Mouse (Mus musculus): ENCODE data around the gene Igdcc3. TPM values are rescaled to one million over a fixed set of nuclear protein-coding genes. Genes with fewer than 3 reads are reported as not detected.
A peak's percentile ranks its signal among the peaks of the same experiment; 100 is the strongest.

Igdcc3 gene
- total and polyA plus RNA-seq, 2 experiments from 2014 or later = 6.2 to 6.3 TPM

GRCm38 (mm10) chr9:65106821-65107220 lies 34.2 kb upstream of the Igdcc3 start:
- no peak for TF ChIP-seq CTCF (IDR thresholded peaks at IDR 0.05; ENCODE audit: low read depth)
- Histone ChIP-seq H3K4me3 (ENCODE audit: low read length) (no peak overlapping the region), H3K9ac (replicated peaks; ENCODE audit: low read length) (no peak overlapping the region), H3K27me3 (ENCODE audit: insufficient read depth, low read length) (no peaks in the 10 kb centered on the region), H3K4me1 (ENCODE audit: insufficient read depth, low read length) (0 out of 2 replicates have a peak, but pooled peaks cover 14% of the 10 kb centered on the region), H3K4me2 (ENCODE audit: low read depth, low read length) (no peak overlapping the region), H3K9me3 (ENCODE audit: low read length) (no peaks in the 10 kb centered on the region), H3K27ac (no peak overlapping the region), H3K36me3 (ENCODE audit: insufficient read depth, low read length) (no peaks in the 10 kb centered on the region)
- WGBS = 81% methylated on average over 4 of the region's 4 CpGs
- no peak for DNase-seq (ENCODE audit: low spot score)
- ATAC-seq = no peak

- H3K36me3 ChIP-seq (ENCODE audit: insufficient read depth, low read length) = no peaks in the 10 kb centered on the region
- H3K4me1 ChIP-seq (ENCODE audit: insufficient read depth, low read length) = 0 out of 2 replicates have a peak, but pooled peaks cover 14% of the 10 kb centered on the region
- no peak overlapping the region for H3K4me2 ChIP-seq (ENCODE audit: low read depth, low read length)
- no peaks in the 10 kb centered on the region for H3K9me3 ChIP-seq (ENCODE audit: low read length)
- WGBS = 75% methylated on average over 1 of the region's 1 CpGs
- TF ChIP-seq CTCF (IDR thresholded peaks at IDR 0.05; ENCODE audit: low read depth) = no peak
- DNase-seq (ENCODE audit: low spot score) (no peak), ATAC-seq (no peak)
- no peak overlapping the region for H3K9ac ChIP-seq (replicated peaks; ENCODE audit: low read length)
- no peak overlapping the region for H3K27ac ChIP-seq
- no peaks in the 10 kb centered on the region for H3K27me3 ChIP-seq (ENCODE audit: insufficient read depth, low read length)
- no peak overlapping the region for H3K4me3 ChIP-seq (ENCODE audit: low read length)
Observed at GRCm38 (mm10) chr9:65107893-65108292, 33.1 kb upstream of the Igdcc3 start.

DNA sequence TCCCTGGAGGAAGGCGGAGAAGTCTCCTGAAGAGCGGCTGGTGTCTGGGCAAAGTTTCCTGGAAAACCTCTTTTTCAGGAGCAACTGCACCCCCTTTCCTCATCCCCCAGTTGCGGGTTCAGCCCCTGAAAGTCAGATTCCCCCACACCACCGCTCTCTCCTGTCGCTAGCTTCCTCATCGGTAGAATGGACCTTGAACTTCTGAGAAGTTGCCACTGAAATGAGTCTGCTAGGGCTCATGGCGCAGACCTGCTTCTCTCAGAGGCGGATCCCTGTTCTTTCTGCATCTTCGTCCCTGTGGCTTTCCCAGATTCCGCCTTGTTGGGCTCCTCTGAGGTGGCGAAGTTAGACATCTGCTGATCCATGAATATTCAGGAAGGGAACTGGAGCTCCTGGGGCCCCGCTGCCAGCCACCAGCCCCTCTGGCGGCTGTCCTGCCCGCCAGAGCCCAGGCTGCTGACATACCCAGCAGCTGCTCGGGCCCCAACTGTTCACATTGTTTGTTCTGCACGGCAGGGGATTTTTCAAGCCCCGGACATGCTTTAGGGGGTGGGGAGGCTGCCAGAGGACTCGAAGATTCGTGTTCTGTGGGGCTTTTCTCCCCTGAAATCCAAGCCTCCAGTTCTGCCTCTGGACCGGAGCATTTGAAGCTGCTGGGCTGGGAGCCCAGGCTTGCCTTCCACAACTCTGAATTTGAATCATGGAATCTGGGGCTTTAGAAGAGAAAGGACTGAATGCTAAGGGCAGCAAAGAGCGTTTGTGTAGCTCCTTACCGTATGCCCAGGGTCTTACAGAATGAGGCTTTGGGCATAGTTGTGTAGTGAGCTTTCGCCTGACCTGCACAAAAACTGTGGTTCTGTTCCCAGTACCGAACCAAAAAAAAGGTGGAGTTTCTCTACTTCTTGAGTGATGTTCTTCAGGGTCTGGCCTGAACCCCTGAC lies 31.6 kb upstream of the Igdcc3 start:
- Histone ChIP-seq H3K36me3 (ENCODE audit: insufficient read depth, low read length) (no peaks in the 10 kb centered on the region), H3K27me3 (ENCODE audit: insufficient read depth, low read length) (no peaks in the 10 kb centered on the region), H3K9me3 (ENCODE audit: low read length) (no peaks in the 10 kb centered on the region), H3K4me3 (ENCODE audit: low read length) (no peak overlapping the region), H3K27ac (peak overlapping the region; percentile 76), H3K4me2 (ENCODE audit: low read depth, low read length) (peak overlapping the region; percentile 34), H3K4me1 (ENCODE audit: insufficient read depth, low read length) (0 out of 2 replicates have a peak, but pooled peaks cover 3% of the 10 kb centered on the region), H3K9ac (replicated peaks; ENCODE audit: low read length) (0 out of 2 replicates have a peak overlapping the region, but pooled peaks have one; percentile 14)
- 15% methylated on average over 24 of the region's 24 CpGs for WGBS
- no peak for TF ChIP-seq CTCF (IDR thresholded peaks at IDR 0.05; ENCODE audit: low read depth)
- peak; percentile 91 for ATAC-seq
- peak; percentile 84 for DNase-seq (ENCODE audit: low spot score)

- DNase-seq (ENCODE audit: low spot score) = no peak
Observed at GRCm38 (mm10) chr9:65111698-65112097, 29.3 kb upstream of the Igdcc3 start.

DNA sequence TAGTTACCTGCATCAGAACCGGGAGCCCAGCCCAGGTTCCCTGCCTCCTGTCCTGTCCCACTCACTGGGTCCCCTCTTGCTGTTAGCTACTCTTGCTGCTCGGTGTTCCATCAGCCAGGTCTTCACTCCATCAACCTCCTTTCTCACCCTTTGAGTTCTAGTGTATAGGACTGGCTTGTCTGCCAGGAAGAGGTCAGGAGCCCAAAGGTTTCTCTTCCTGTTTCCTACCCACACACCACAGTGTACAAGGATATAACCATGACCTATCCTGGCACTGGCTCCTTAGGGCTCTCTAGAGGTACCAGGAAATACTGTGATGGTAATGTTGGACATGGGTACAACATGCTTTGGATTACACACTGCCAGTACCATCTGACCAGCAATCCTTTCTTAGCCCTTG lies 27.3 kb upstream of the Igdcc3 start:
- Histone ChIP-seq H3K9ac (replicated peaks; ENCODE audit: low read length) (no peak overlapping the region), H3K4me2 (ENCODE audit: low read depth, low read length) (no peak overlapping the region), H3K27me3 (ENCODE audit: insufficient read depth, low read length) (no peaks in the 10 kb centered on the region), H3K27ac (no peak overlapping the region), H3K4me1 (ENCODE audit: insufficient read depth, low read length) (0 out of 2 replicates have a peak, but pooled peaks cover under 1% of the 10 kb centered on the region), H3K9me3 (ENCODE audit: low read length) (no peaks in the 10 kb centered on the region), H3K36me3 (ENCODE audit: insufficient read depth, low read length) (0 out of 2 replicates have a peak, but pooled peaks cover 21% of the 10 kb centered on the region), H3K4me3 (ENCODE audit: low read length) (no peak overlapping the region)
- no peak for TF ChIP-seq CTCF (IDR thresholded peaks at IDR 0.05; ENCODE audit: low read depth)
- WGBS = 90% methylated on average over 2 of the region's 2 CpGs
- DNase-seq (ENCODE audit: low spot score) (no peak), ATAC-seq (no peak)

More at GRCm38 (mm10) chr9:65111698-65112097, 29.3 kb upstream of the Igdcc3 start:
- Histone ChIP-seq H3K27me3 (ENCODE audit: insufficient read depth, low read length) (no peaks in the 10 kb centered on the region), H3K27ac (no peak overlapping the region), H3K36me3 (ENCODE audit: insufficient read depth, low read length) (0 out of 2 replicates have a peak, but pooled peaks cover 9% of the 10 kb centered on the region), H3K9me3 (ENCODE audit: low read length) (no peaks in the 10 kb centered on the region), H3K4me2 (ENCODE audit: low read depth, low read length) (no peak overlapping the region), H3K9ac (replicated peaks; ENCODE audit: low read length) (no peak overlapping the region), H3K4me1 (ENCODE audit: insufficient read depth, low read length) (0 out of 2 replicates have a peak, but pooled peaks cover 3% of the 10 kb centered on the region), H3K4me3 (ENCODE audit: low read length) (no peak overlapping the region)
- no peak for TF ChIP-seq CTCF (IDR thresholded peaks at IDR 0.05; ENCODE audit: low read depth)
- no peak for ATAC-seq
- WGBS = 84% methylated on average over 5 of the region's 5 CpGs

- no peak for TF ChIP-seq CTCF (IDR thresholded peaks at IDR 0.05; ENCODE audit: low read depth)
- H3K4me3 ChIP-seq (ENCODE audit: low read length) = no peak overlapping the region
- no peak overlapping the region for H3K4me2 ChIP-seq (ENCODE audit: low read depth, low read length)
- H3K27ac ChIP-seq = no peak overlapping the region
- no peak for DNase-seq (ENCODE audit: low spot score)
- no peak overlapping the region for H3K9ac ChIP-seq (replicated peaks; ENCODE audit: low read length)
- 0 out of 2 replicates have a peak, but pooled peaks cover 21% of the 10 kb centered on the region for H3K36me3 ChIP-seq (ENCODE audit: insufficient read depth, low read length)
- H3K9me3 ChIP-seq (ENCODE audit: low read length) = no peaks in the 10 kb centered on the region
- no peaks in the 10 kb centered on the region for H3K4me1 ChIP-seq (ENCODE audit: insufficient read depth, low read length)
- WGBS = 76% methylated on average over 2 of the region's 2 CpGs
- no peak for ATAC-seq
- no peaks in the 10 kb centered on the region for H3K27me3 ChIP-seq (ENCODE audit: insufficient read depth, low read length)
Observed at GRCm38 (mm10) chr9:65115891-65116290, 25.1 kb upstream of the Igdcc3 start.
